Mouse (Mus musculus) spleen, adult 2 months (tissue): Measurements from ENCODE around the gene Nprl3.

ENCODE experiments used
- CTCF ChIP-seq: fragments of 200-500 bp; IDR thresholded peaks from 2 replicates; pipeline ENCODE4 v1.5.1; 2011; ENCODE audit warnings: mild to moderate bottlenecking, inconsistent platforms; ENCODE audit not compliant: insufficient read depth, insufficient read length, insufficient replicate concordance; ENCODE audit errors: extremely low read depth
- POLR2A ChIP-seq: fragments of 200-500 bp; IDR thresholded peaks from 2 replicates; pipeline ENCODE4 v1.6.1; 2011; ENCODE audit warnings: low read depth, low read length, inconsistent platforms

DNA sequence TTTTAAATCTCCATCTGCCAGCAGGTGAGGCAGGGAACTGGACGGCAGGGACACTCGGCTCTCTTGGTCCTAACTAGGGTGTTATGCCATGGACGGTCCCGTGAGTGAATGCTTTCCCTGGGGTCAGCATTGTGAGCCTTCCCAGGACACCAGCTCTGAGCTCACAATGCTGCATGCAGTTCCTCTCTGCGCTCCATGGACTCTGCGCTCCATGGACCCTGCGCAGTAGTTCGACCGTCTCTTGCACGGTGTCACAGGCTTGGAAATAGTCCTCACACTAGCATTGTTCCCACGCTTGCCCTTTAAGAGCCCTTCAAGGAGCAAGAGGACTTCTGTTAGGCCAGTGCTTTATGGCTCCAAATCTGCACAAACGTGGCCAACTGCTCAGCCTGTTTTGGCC is 78.6 kb downstream of the Nprl3 start:
- TF ChIP-seq CTCF: no peak
- TF ChIP-seq POLR2A: no peak
